Mouse (Mus musculus): ENCODE data around the gene Wdr89.

DNA sequence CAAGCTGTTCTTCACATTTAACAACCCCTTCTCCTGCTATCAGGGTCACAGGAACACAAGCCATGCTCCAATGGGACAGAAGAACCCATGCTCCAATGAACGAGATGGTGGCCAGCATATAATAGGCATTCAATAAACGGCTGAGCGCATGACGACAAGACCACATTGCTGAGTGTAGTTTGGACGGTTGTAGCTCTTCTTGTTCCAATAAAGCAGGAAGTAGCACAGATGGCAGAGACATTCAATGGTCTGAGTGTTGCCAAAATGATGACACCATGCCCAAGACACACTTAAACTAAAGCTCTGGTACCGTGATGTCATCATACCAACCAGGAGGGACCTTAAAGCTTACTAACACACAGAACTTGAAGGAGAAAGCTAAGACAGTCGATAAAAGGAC is 56.6 kb downstream of the Wdr89 start:
- TF ChIP-seq IRF4 (IDR thresholded peaks at IDR 0.05; ENCODE audit: low read depth, low read length) (no peak), HCFC1 (IDR thresholded peaks at IDR 0.05; ENCODE audit: low read depth, low read length) (no peak), POLR2A (IDR thresholded peaks at IDR 0.05; ENCODE audit: low read depth, low read length) (no peak), CTCF (conservative IDR thresholded peaks at IDR 0.05 in 1 of 2, IDR thresholded peaks at IDR 0.05 in 1 of 2; ENCODE audit: low read depth in 2 of 2, low read length in 2 of 2) (no peak), MAX (IDR thresholded peaks at IDR 0.05; ENCODE audit: low read length) (no peak), UBTF (IDR thresholded peaks at IDR 0.05; ENCODE audit: low read depth, low read length) (no peak), E2F4 (IDR thresholded peaks at IDR 0.05; ENCODE audit: insufficient replicate concordance, low read depth, low read length) (no peak), NRF1 (IDR thresholded peaks at IDR 0.05; ENCODE audit: low read depth, low read length) (no peak), CHD1 (IDR thresholded peaks at IDR 0.05; ENCODE audit: low read depth, low read length) (no peak), TCF12 (IDR thresholded peaks at IDR 0.05; ENCODE audit: low read depth, low read length) (no peak), JUN (IDR thresholded peaks at IDR 0.05; ENCODE audit: insufficient read depth, low read depth, low read length) (no peak)

Data from CH12.LX (cell line).